Mouse (Mus musculus): ENCODE measurements around the gene Gm21244. TPM values are rescaled to one million over a fixed set of nuclear protein-coding genes. Genes with fewer than 3 reads are reported as not detected.
"Not testable (repeated sequence)": the region's sequence is repeated elsewhere in the genome, so short reads cannot be mapped to it uniquely, and the experiment has no call there.

Gm21244 gene
- total RNA-seq (2017): not detected in 3 replicates

DNA sequence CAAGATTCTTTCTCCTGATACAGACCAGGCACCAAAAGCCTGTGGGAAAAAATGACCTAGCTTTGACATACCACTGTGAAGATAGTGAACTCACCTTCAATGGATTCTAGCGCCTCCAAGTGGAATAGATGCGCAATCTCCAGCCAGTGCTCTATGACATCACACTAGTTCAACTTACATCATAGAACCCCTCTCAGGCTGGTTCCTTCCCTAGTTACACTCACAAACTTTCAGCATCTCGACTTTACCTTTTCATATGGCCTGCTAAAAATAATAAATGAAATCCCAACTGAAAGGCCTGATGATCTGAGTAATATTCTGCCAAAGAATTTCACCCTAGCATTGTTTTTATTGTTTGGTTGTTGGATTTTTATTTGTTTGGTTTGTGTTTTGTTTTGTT lies at the start of gene Gm21244:
TSS of gene Gm21244 (minus strand) at position 101 of the 400 bp plus-strand sequence.
- not testable (repeated sequence) for ATAC-seq (replicated peaks; ENCODE audit: insufficient number of reproducible peaks, low FRiP score, low TSS enrichment, poor library complexity, severe bottlenecking)

Other genes with a start within 250 kb of the Gm21244 start
- 1.4 TPM in 1 of 3 replicates, not detected in the others for gene Gm28998, start 84.5 kb upstream of the Gm21244 start, total RNA-seq (2017)
- gene Gm21788, start 235.7 kb upstream of the Gm21244 start, total RNA-seq (2017): not detected in 3 replicates

Measured in monocyte, adult 5-6 weeks (primary cell).